Mouse (Mus musculus) layer of hippocampus, postnatal 25 days (tissue): ENCODE measurements around the gene Frzb. TPM values are rescaled to one million over a fixed set of nuclear protein-coding genes. Genes with fewer than 3 reads are reported as not detected.

Experiments used
- total RNA-seq, 2 experiments: library from RNA; stranded (reverse); gene quantifications; 2 replicates each; pipeline ENCODE4 v1.2.3; 2021

Gene Frzb
- total RNA-seq, 2 experiments from 2014 or later: 28.1 to 34.4 TPM

Other genes starting within 250 kb of the Frzb start
- not detected for gene Prdx6b, start 155.2 kb downstream of the Frzb start, total RNA-seq
- gene Dnajc10, start 132.2 kb downstream of the Frzb start, total RNA-seq: 10 to 100 TPM; 55.6 to 59.3 TPM
- gene Nckap1, start 133.8 kb upstream of the Frzb start, total RNA-seq: 100 to 1,000 TPM; 553 to 555 TPM
- 10 to 100 TPM; 27.2 to 28.1 TPM for gene Dusp19, start 169.4 kb upstream of the Frzb start, total RNA-seq
- gene Nup35, start 169.6 kb upstream of the Frzb start, total RNA-seq: 10 to 100 TPM; 18.2 to 19.9 TPM